Comparison of ENCODE assay signal across 8 mouse cellular contexts in the genomic region with DNA sequence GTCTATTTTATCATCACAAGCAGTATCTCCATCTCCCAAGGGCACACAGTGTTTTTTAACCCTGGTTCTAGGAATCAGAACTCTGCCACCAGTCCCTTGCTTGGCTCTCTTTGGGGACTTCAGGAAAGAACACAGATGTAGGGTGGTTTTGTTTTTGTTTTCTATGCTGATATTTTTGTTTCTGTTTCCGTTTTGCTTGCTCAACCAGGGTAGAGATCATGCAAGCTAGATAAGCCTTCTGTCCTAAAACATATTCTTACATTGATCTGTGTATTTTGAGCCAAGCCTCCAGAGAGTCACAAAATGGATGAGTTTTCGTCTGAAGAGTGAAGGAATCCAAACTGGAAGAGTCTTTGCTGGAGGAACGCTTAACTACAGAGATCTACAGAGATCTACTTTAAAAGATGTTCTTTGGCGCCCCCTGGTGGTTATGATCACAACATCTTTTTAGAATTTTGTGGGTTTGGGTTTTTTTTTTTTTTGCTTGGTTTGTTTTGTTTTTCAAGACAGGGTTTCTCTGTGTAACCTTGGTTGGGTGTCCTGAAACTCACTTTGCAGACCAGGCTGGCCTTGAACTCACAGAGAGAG. TPM values are rescaled to one million over a fixed set of nuclear protein-coding genes. Genes with fewer than 3 reads are reported as not detected.
DNase-seq lines count a peak whose midpoint lies in the region; ATAC-seq and TF ChIP-seq lines count a peak whose summit lies in the region.

No protein-coding gene starts in this region.

- no peak for ATAC-seq in intestine, postnatal 0 days
- ATAC-seq in intestine, embryonic 15.5 days: no peak
- no peak; the same call in 1 of the 2 replicates for ATAC-seq in G1E (ENCODE audit: extremely low read depth, insufficient number of reproducible peaks, low FRiP score, poor library complexity, severe bottlenecking)

- no peaks in the 10 kb centered on the region for H3K9me3 ChIP-seq in intestine, postnatal 0 days (ENCODE audit: control insufficient read depth)
- no peaks in the 10 kb centered on the region for H3K9me3 ChIP-seq in intestine, embryonic 15.5 days
- peaks cover 7% of the 10 kb centered on the region; the same call in 1 of the 2 replicates for H3K9me3 ChIP-seq in G1E (replicated peaks)

- H3K4me1 ChIP-seq in intestine, postnatal 0 days (replicated peaks; ENCODE audit: control insufficient read depth, insufficient read depth, low read length): no peaks in the 10 kb centered on the region
- H3K4me1 ChIP-seq in intestine, embryonic 15.5 days (replicated peaks): no peaks in the 10 kb centered on the region
- peaks cover 19% of the 10 kb centered on the region for H3K4me1 ChIP-seq in G1E (ENCODE audit: insufficient read depth, low read depth, low read length)

- WGBS in intestine, postnatal 0 days: 16% methylated on average over 4 of the region's 4 CpGs
- WGBS in intestine, embryonic 15.5 days: 21% methylated on average over 4 of the region's 4 CpGs

- no peak overlapping the region for H3K27ac ChIP-seq in intestine, postnatal 0 days (ENCODE audit: low read depth, low read length)
- no peak overlapping the region for H3K27ac ChIP-seq in intestine, embryonic 15.5 days

- H3K27me3 ChIP-seq in intestine, postnatal 0 days (replicated peaks; ENCODE audit: control insufficient read depth, insufficient read depth, low read length): no peaks in the 10 kb centered on the region
- no peaks in the 10 kb centered on the region for H3K27me3 ChIP-seq in intestine, embryonic 15.5 days (replicated peaks)
- H3K27me3 ChIP-seq in G1E (ENCODE audit: insufficient read depth, low read length): no peaks in the 10 kb centered on the region; the same call in none of the 2 replicates
- H3K27me3 ChIP-seq in splenic B cell, adult 2 months (ENCODE audit: control insufficient read depth, insufficient read depth, low read length, poor library complexity, severe bottlenecking): no peaks in the 10 kb centered on the region

- no peaks in the 10 kb centered on the region for H3K36me3 ChIP-seq in intestine, postnatal 0 days (ENCODE audit: control insufficient read depth, insufficient read depth)
- H3K36me3 ChIP-seq in intestine, embryonic 15.5 days: no peaks in the 10 kb centered on the region
- H3K36me3 ChIP-seq in G1E (replicated peaks): no peaks in the 10 kb centered on the region
- no peaks in the 10 kb centered on the region for H3K36me3 ChIP-seq in splenic B cell, adult 2 months (ENCODE audit: control insufficient read depth, insufficient read depth, low read length, poor library complexity, severe bottlenecking)

- peak; percentile 74 for TF ChIP-seq CTCF in intestine, postnatal 0 days (IDR thresholded peaks at IDR 0.05; ENCODE audit: low read depth)
- TF ChIP-seq CTCF in G1E (IDR thresholded peaks at IDR 0.05; ENCODE audit: low read depth, low read length): no peak

- H3K4me2 ChIP-seq in intestine, postnatal 0 days (replicated peaks; ENCODE audit: low read depth): peak overlapping the region; percentile 37
- H3K4me2 ChIP-seq in intestine, embryonic 15.5 days (replicated peaks): no peak overlapping the region

- DNase-seq in G1E (ENCODE audit: low spot score): peak; percentile 45
- DNase-seq in c-Kit-positive CD71-positive TER-119-negative erythroid progenitor cells, embryonic 14.5 days (ENCODE audit: low read depth): peak; percentile 76
- peak; percentile 60 to 78 for DNase-seq in gastrocnemius, postnatal 4 days (ENCODE audit: low spot score in 2 of 2)
- DNase-seq in layer of hippocampus, postnatal 10 days (ENCODE audit: low spot score in 2 of 2): peak; percentile 71 to 82
- DNase-seq in lung, postnatal 25 days (ENCODE audit: low spot score): peak; percentile 70
- peak; percentile 87 for DNase-seq in splenic B cell, adult 2 months (ENCODE audit: low read depth, low spot score)

- H3K4me3 ChIP-seq in intestine, postnatal 0 days (ENCODE audit: low read depth, low read length): 0 out of 2 replicates have a peak overlapping the region, but pooled peaks have one; percentile 8
- H3K4me3 ChIP-seq in intestine, embryonic 15.5 days (replicated peaks): no peak overlapping the region
- H3K4me3 ChIP-seq in G1E (ENCODE audit: low read depth, low read length): peak overlapping the region; percentile 20; the same call in 1 of the 2 replicates

- H3K9ac ChIP-seq in intestine, postnatal 0 days (ENCODE audit: low read depth, low read length): no peak overlapping the region
- H3K9ac ChIP-seq in intestine, embryonic 15.5 days: no peak overlapping the region

RNA-seq across cellular contexts. Expression of a gene that starts 8.9 kb away (rescaled TPM):
- polyA plus RNA-seq in intestine, postnatal 0 days (2015; fragmentation: Nextera tagmentation; extraction: Ambion mirVana): 9.0 and 10.3 TPM in 2 replicates
- polyA plus RNA-seq in intestine, embryonic 15.5 days (2015; fragmentation: Nextera tagmentation; extraction: Ambion mirVana): 16.0 and 18.0 TPM in 2 replicates
- total RNA-seq in G1E (2014; fragmentation: Nextera tagmentation) (16.5 and 17.2 TPM in 2 replicates), G1E (2017) (1.5 and 2.3 TPM in 2 replicates)
- 18.3 and 18.5 TPM in 2 replicates for polyA plus RNA-seq in G1E (2012)
- 10 to 100 TPM; 54.1 to 55.7 TPM for total RNA-seq in gastrocnemius, postnatal 4 days (2021)
- total RNA-seq in layer of hippocampus, postnatal 10 days (2021): 10 to 100 TPM; 56.5 to 61.3 TPM

RNA-seq across cellular contexts. Expression of a gene that starts 35.8 kb away (rescaled TPM):
- polyA plus RNA-seq in intestine, postnatal 0 days (2015; fragmentation: Nextera tagmentation; extraction: Ambion mirVana): 1.5 and 2.1 TPM in 2 replicates
- 0.88 and 1.0 TPM in 2 replicates for polyA plus RNA-seq in intestine, embryonic 15.5 days (2015; fragmentation: Nextera tagmentation; extraction: Ambion mirVana)
- total RNA-seq in G1E (2014; fragmentation: Nextera tagmentation): not detected in 2 replicates
- 0.22 TPM in 1 of 2 replicates, not detected in the other for total RNA-seq in G1E (2017)
- polyA plus RNA-seq in G1E (2012): not detected in 2 replicates
- total RNA-seq in gastrocnemius, postnatal 4 days (2021): 1 to 10 TPM; 2.7 to 3.9 TPM
- 10 to 100 TPM; 16.4 to 17.3 TPM for total RNA-seq in layer of hippocampus, postnatal 10 days (2021)
